Mouse (Mus musculus) ovary, postnatal 36 days (tissue): Measurements from ENCODE around the gene Slc12a1.
"Not testable (repeated sequence)": the region's sequence is repeated elsewhere in the genome, so short reads cannot be mapped to it uniquely, and the experiment has no call there.

Source experiments
- DNase-seq: peaks from one replicate; pipeline ENCODE4 v3.0.0; 2022; ENCODE audit warnings: low spot score, mixed read lengths

Slc12a1 gene

GRCm38 (mm10) chr2:125152388-125152787, at the start of gene Slc12a1:
TSS of gene Slc12a1 (plus strand) at chr2:125152505.
- no peak for DNase-seq

- DNase-seq = not testable (repeated sequence)
Observed at GRCm38 (mm10) chr2:125104491-125104890, 47.8 kb upstream of the Slc12a1 start.

- not testable (repeated sequence) for DNase-seq
Observed at GRCm38 (mm10) chr2:125106536-125106935, 45.8 kb upstream of the Slc12a1 start.

GRCm38 (mm10) chr2:125119381-125120110, 32.8 kb upstream of the Slc12a1 start:
- DNase-seq = no peak

GRCm38 (mm10) chr2:125122288-125122623, 30.0 kb upstream of the Slc12a1 start:
- no peak for DNase-seq

GRCm38 (mm10) chr2:125122624-125123476, 29.5 kb upstream of the Slc12a1 start:
- DNase-seq = peak; percentile 53

- peak; percentile 85 for DNase-seq
Observed at GRCm38 (mm10) chr2:125123477-125123852, 28.8 kb upstream of the Slc12a1 start, which contains the start of gene Myef2. TSS of gene Myef2 (minus strand) at chr2:125123661.

GRCm38 (mm10) chr2:125125824-125126223, 26.5 kb upstream of the Slc12a1 start:
- no peak for DNase-seq

- DNase-seq = no peak
Observed at GRCm38 (mm10) chr2:125126792-125127191, 25.5 kb upstream of the Slc12a1 start.

- DNase-seq = no peak
Observed at GRCm38 (mm10) chr2:125134113-125134512, 18.2 kb upstream of the Slc12a1 start.

- peak; percentile 84 for DNase-seq
Observed at GRCm38 (mm10) chr2:125135903-125136811, 16.1 kb upstream of the Slc12a1 start, which contains the start of gene Ctxn2. TSS of gene Ctxn2 (plus strand) at chr2:125136692.

GRCm38 (mm10) chr2:125136846-125137245, 15.5 kb upstream of the Slc12a1 start:
- no peak for DNase-seq

- DNase-seq = no peak
Observed at GRCm38 (mm10) chr2:125142336-125142735, 10.0 kb upstream of the Slc12a1 start.

- DNase-seq = no peak
Observed at GRCm38 (mm10) chr2:125154294-125154693, 2.0 kb downstream of the Slc12a1 start.

GRCm38 (mm10) chr2:125155504-125155903, 3.2 kb downstream of the Slc12a1 start:
- no peak for DNase-seq

- DNase-seq = no peak
Observed at GRCm38 (mm10) chr2:125162012-125162470, 9.7 kb downstream of the Slc12a1 start.

GRCm38 (mm10) chr2:125178225-125178798, 26.0 kb downstream of the Slc12a1 start:
- no peak for DNase-seq

- no peak for DNase-seq
Observed at GRCm38 (mm10) chr2:125187904-125188303, 35.6 kb downstream of the Slc12a1 start.

GRCm38 (mm10) chr2:125189197-125189596, 36.9 kb downstream of the Slc12a1 start:
- peak; percentile 20 for DNase-seq

GRCm38 (mm10) chr2:125192905-125193304, 40.6 kb downstream of the Slc12a1 start:
- DNase-seq = no peak

GRCm38 (mm10) chr2:125196771-125197170, 44.5 kb downstream of the Slc12a1 start:
- no peak for DNase-seq
